Mouse (Mus musculus): ENCODE measurements at regions not wholly inside any gene's neighbourhood (a gene's known extent, or its start where the extent isn't known, plus 50 kb on each side); places are given as distances from the start of the nearest gene placed in this dataset.
"Not testable (repeated sequence)": the region's sequence is repeated elsewhere in the genome, so short reads cannot be mapped to it uniquely, and the experiment has no call there.

- no peaks in the 10 kb centered on the region for H3K27me3 ChIP-seq
- H3K9ac ChIP-seq (replicated peaks), result no peak overlapping the region
- no peak overlapping the region for H3K4me2 ChIP-seq (replicated peaks)
- H3K9me3 ChIP-seq, result no peaks in the 10 kb centered on the region
- H3K4me3 ChIP-seq, result no peak overlapping the region
- no peaks in the 10 kb centered on the region for H3K36me3 ChIP-seq
- ATAC-seq (replicated peaks), result no peak
- no peak overlapping the region for H3K27ac ChIP-seq (replicated peaks)
- no peaks in the 10 kb centered on the region for H3K4me1 ChIP-seq
Observed at GRCm38 (mm10) chr17:4620361-4620760, 373.8 kb upstream of the Arid1b start.

GRCm38 (mm10) chr17:4626126-4626525 is 368.0 kb upstream of the Arid1b start:
- not testable (repeated sequence) for H3K4me2 ChIP-seq (replicated peaks); H3K4me1 ChIP-seq; H3K9me3 ChIP-seq; H3K4me3 ChIP-seq; H3K36me3 ChIP-seq; ATAC-seq (replicated peaks); H3K27ac ChIP-seq (replicated peaks); H3K9ac ChIP-seq (replicated peaks); H3K27me3 ChIP-seq
- 100% methylated on average over 1 of the region's 1 CpGs for WGBS

- H3K9me3 ChIP-seq, result no peaks in the 10 kb centered on the region
- no peaks in the 10 kb centered on the region for H3K36me3 ChIP-seq
- H3K4me1 ChIP-seq, result no peaks in the 10 kb centered on the region
- 87% methylated on average over 7 of the region's 7 CpGs for WGBS
- no peak overlapping the region for H3K27ac ChIP-seq (replicated peaks)
- no peak for ATAC-seq (replicated peaks)
- no peak overlapping the region for H3K4me3 ChIP-seq
- no peaks in the 10 kb centered on the region for H3K27me3 ChIP-seq
- H3K9ac ChIP-seq (replicated peaks), result no peak overlapping the region
- no peak overlapping the region for H3K4me2 ChIP-seq (replicated peaks)
Observed at GRCm38 (mm10) chr17:4627542-4627941, 366.6 kb upstream of the Arid1b start.

GRCm38 (mm10) chr17:4631122-4631521 is 363.0 kb upstream of the Arid1b start:
- WGBS, result 89% methylated on average over 4 of the region's 4 CpGs
- no peak for ATAC-seq (replicated peaks)
- H3K27me3 ChIP-seq, result no peaks in the 10 kb centered on the region
- H3K9me3 ChIP-seq, result no peaks in the 10 kb centered on the region
- no peak overlapping the region for H3K27ac ChIP-seq (replicated peaks)
- H3K4me2 ChIP-seq (replicated peaks), result no peak overlapping the region
- no peaks in the 10 kb centered on the region for H3K4me1 ChIP-seq
- H3K9ac ChIP-seq (replicated peaks), result no peak overlapping the region
- no peak overlapping the region for H3K4me3 ChIP-seq
- no peaks in the 10 kb centered on the region for H3K36me3 ChIP-seq

DNA sequence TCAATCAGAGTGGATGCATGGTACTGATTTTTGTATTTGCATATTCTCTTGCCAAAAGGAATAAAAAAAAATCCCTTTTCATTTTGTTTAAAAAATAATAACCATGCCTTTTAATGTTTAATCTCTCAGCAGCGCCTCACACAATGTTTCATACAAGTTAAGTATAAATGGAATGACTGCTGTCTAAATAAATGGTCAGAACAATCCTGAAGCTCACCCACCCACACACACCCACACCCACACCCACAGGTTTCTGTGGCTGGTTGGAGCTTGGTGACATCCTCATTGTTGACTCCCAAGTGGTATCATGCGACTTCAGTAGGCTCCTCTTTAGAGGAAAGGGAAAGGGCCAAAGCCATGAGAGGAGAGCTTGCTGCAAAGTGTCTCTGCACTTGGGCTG is 361.6 kb upstream of the Arid1b start:
- ATAC-seq (replicated peaks), result no peak
- no peak overlapping the region for H3K27ac ChIP-seq (replicated peaks)
- H3K4me2 ChIP-seq (replicated peaks), result no peak overlapping the region
- H3K27me3 ChIP-seq, result no peaks in the 10 kb centered on the region
- no peak overlapping the region for H3K9ac ChIP-seq (replicated peaks)
- H3K4me3 ChIP-seq, result no peak overlapping the region
- H3K36me3 ChIP-seq, result no peaks in the 10 kb centered on the region
- WGBS, result 94% methylated on average over 2 of the region's 2 CpGs
- peaks cover 6% of the 10 kb centered on the region for H3K4me1 ChIP-seq
- no peaks in the 10 kb centered on the region for H3K9me3 ChIP-seq

GRCm38 (mm10) chr17:4633771-4634170 is 360.4 kb upstream of the Arid1b start:
- Histone ChIP-seq H3K4me1 (peaks cover 6% of the 10 kb centered on the region), H3K9ac (replicated peaks) (no peak overlapping the region), H3K27me3 (no peaks in the 10 kb centered on the region), H3K4me2 (replicated peaks) (no peak overlapping the region), H3K27ac (replicated peaks) (no peak overlapping the region), H3K9me3 (no peaks in the 10 kb centered on the region), H3K36me3 (no peaks in the 10 kb centered on the region), H3K4me3 (no peak overlapping the region)
- ATAC-seq (replicated peaks), result no peak
- WGBS, result 69% methylated on average over 3 of the region's 3 CpGs

GRCm38 (mm10) chr17:4636796-4637353 is 357.3 kb upstream of the Arid1b start:
- Histone ChIP-seq H3K9me3 (no peaks in the 10 kb centered on the region), H3K36me3 (no peaks in the 10 kb centered on the region), H3K4me1 (peaks cover 6% of the 10 kb centered on the region), H3K27ac (replicated peaks) (peak overlapping the region; percentile 0; the same call in 1 of the 2 replicates), H3K4me3 (no peak overlapping the region), H3K9ac (replicated peaks) (no peak overlapping the region), H3K27me3 (no peaks in the 10 kb centered on the region), H3K4me2 (replicated peaks) (no peak overlapping the region)
- no peak for ATAC-seq (replicated peaks)
- 12% methylated on average over 5 of the region's 5 CpGs for WGBS

- no peak for ATAC-seq (replicated peaks)
- H3K36me3 ChIP-seq, result no peaks in the 10 kb centered on the region
Observed at GRCm38 (mm10) chr17:4639531-4639930, 354.6 kb upstream of the Arid1b start.

GRCm38 (mm10) chr17:4640555-4640954 is 353.6 kb upstream of the Arid1b start:
- H3K27ac ChIP-seq (replicated peaks), result no peak overlapping the region
- H3K4me3 ChIP-seq, result no peak overlapping the region
- no peak for ATAC-seq (replicated peaks)
- no peaks in the 10 kb centered on the region for H3K9me3 ChIP-seq
- no peaks in the 10 kb centered on the region for H3K36me3 ChIP-seq
- H3K27me3 ChIP-seq, result no peaks in the 10 kb centered on the region
- H3K4me1 ChIP-seq, result peaks cover 13% of the 10 kb centered on the region
- 89% methylated on average over 7 of the region's 7 CpGs for WGBS
- no peak overlapping the region for H3K9ac ChIP-seq (replicated peaks)
- H3K4me2 ChIP-seq (replicated peaks), result no peak overlapping the region

More at GRCm38 (mm10) chr17:4639531-4639930, 354.6 kb upstream of the Arid1b start:
- Histone ChIP-seq H3K9ac (replicated peaks) (no peak overlapping the region), H3K4me1 (peaks cover 13% of the 10 kb centered on the region), H3K27me3 (no peaks in the 10 kb centered on the region), H3K4me3 (no peak overlapping the region), H3K27ac (replicated peaks) (no peak overlapping the region), H3K4me2 (replicated peaks) (no peak overlapping the region), H3K9me3 (no peaks in the 10 kb centered on the region)
- WGBS, result 92% methylated on average over 4 of the region's 4 CpGs

- no peaks in the 10 kb centered on the region for H3K27me3 ChIP-seq
- H3K4me3 ChIP-seq, result no peak overlapping the region
- no peaks in the 10 kb centered on the region for H3K36me3 ChIP-seq
- H3K4me1 ChIP-seq, result peaks cover 13% of the 10 kb centered on the region
- WGBS, result 50% methylated on average over 4 of the region's 4 CpGs
- no peak for ATAC-seq (replicated peaks)
- no peak overlapping the region for H3K4me2 ChIP-seq (replicated peaks)
- H3K9me3 ChIP-seq, result no peaks in the 10 kb centered on the region
- no peak overlapping the region for H3K9ac ChIP-seq (replicated peaks)
- H3K27ac ChIP-seq (replicated peaks), result no peak overlapping the region
Observed at GRCm38 (mm10) chr17:4641166-4641565, 353.0 kb upstream of the Arid1b start.

- Histone ChIP-seq H3K27me3 (no peaks in the 10 kb centered on the region), H3K36me3 (no peaks in the 10 kb centered on the region), H3K4me2 (replicated peaks) (no peak overlapping the region), H3K4me3 (no peak overlapping the region), H3K9me3 (no peaks in the 10 kb centered on the region), H3K4me1 (peaks cover 8% of the 10 kb centered on the region), H3K9ac (replicated peaks) (no peak overlapping the region), H3K27ac (replicated peaks) (no peak overlapping the region)
- no peak for ATAC-seq (replicated peaks)
- 68% methylated on average over 1 of the region's 1 CpGs for WGBS
Observed at GRCm38 (mm10) chr17:4642046-4642445, 352.1 kb upstream of the Arid1b start.

DNA sequence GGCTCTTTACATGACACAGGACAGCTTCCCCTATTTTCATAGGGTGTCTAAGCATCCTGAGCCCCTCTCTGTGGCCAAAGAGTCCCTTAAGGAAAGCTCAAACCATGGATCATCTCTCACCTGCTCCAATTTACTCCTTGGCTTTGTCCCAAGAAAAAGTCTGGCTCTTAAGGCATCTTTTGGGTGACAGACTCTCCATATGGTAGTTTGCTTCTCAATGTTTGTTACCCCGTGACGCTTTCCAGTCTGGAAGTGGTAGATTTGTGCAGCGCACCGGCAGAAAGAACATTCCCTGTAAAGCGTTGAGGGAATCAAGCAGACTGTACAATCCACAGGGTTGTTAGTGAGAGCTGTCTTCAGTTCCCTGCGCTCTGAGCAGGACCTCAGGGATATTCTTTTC is 350.8 kb upstream of the Arid1b start:
- no peak for ATAC-seq (replicated peaks)
- H3K27me3 ChIP-seq, result no peaks in the 10 kb centered on the region
- peaks cover 7% of the 10 kb centered on the region for H3K4me1 ChIP-seq
- H3K9ac ChIP-seq (replicated peaks), result no peak overlapping the region
- H3K9me3 ChIP-seq, result no peaks in the 10 kb centered on the region
- H3K36me3 ChIP-seq, result no peaks in the 10 kb centered on the region
- no peak overlapping the region for H3K4me3 ChIP-seq
- peak overlapping the region; percentile 24; the same call in 1 of the 2 replicates for H3K27ac ChIP-seq (replicated peaks)
- 70% methylated on average over 6 of the region's 6 CpGs for WGBS
- H3K4me2 ChIP-seq (replicated peaks), result no peak overlapping the region

DNA sequence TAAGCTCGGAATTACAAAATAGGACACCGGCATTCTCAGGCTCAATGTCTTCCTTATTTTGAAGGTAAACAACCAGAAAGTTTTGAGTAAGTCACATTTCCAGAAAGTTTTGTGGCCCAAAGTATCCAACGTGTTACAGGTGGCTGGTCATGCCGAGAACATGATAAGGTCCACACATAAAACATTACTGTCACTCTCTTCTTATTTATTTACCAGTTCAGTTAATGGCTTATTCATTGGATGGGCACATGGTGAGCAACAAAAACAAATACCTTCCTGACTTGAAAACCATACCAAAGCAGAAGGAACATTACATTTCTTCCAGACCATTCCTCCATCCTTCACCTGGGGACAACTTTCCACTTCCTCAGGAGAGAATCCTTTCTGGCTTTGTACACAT is 345.5 kb upstream of the Arid1b start:
- Histone ChIP-seq H3K9me3 (no peaks in the 10 kb centered on the region), H3K4me3 (no peak overlapping the region), H3K27me3 (no peaks in the 10 kb centered on the region), H3K36me3 (no peaks in the 10 kb centered on the region), H3K4me2 (replicated peaks) (no peak overlapping the region), H3K9ac (replicated peaks) (no peak overlapping the region), H3K4me1 (peaks cover 2% of the 10 kb centered on the region; the same call in 1 of the 2 replicates), H3K27ac (replicated peaks) (no peak overlapping the region)
- no peak for ATAC-seq (replicated peaks)
- 93% methylated on average over 4 of the region's 4 CpGs for WGBS
